Mouse (Mus musculus): Measurements from ENCODE around the gene Nfix. TPM values are rescaled to one million over a fixed set of nuclear protein-coding genes. Genes with fewer than 3 reads are reported as not detected.
A peak's percentile ranks its signal among the peaks of the same experiment; 100 is the strongest.

Gene Nfix
- polyA plus RNA-seq, 1 experiment from 2014 or later = 0.87 TPM

- under 1% methylated on average over 23 of the region's 23 CpGs for WGBS
- Histone ChIP-seq H3K27me3 (ENCODE audit: insufficient read depth, poor library complexity, severe bottlenecking) (no peaks in the 10 kb centered on the region), H3K4me1 (peaks cover 61% of the 10 kb centered on the region), H3K36me3 (no peaks in the 10 kb centered on the region), H3K4me3 (peak overlapping the region; percentile 65), H3K27ac (peak overlapping the region; percentile 95), H3K9me3 (no peaks in the 10 kb centered on the region)
- DNase-seq (ENCODE audit: low spot score) = peak; percentile 94
Observed at GRCm38 (mm10) chr8:84656641-84657126, 143.5 kb downstream of the Nfix start.

GRCm38 (mm10) chr8:84656191-84656525 is 144.0 kb downstream of the Nfix start:
- peak overlapping the region; percentile 95 for H3K27ac ChIP-seq
- H3K27me3 ChIP-seq (ENCODE audit: insufficient read depth, poor library complexity, severe bottlenecking) = no peaks in the 10 kb centered on the region
- H3K9me3 ChIP-seq = no peaks in the 10 kb centered on the region
- no peaks in the 10 kb centered on the region for H3K36me3 ChIP-seq
- H3K4me3 ChIP-seq = peak overlapping the region; percentile 65
- under 1% methylated on average over 10 of the region's 10 CpGs for WGBS
- no peak for DNase-seq (ENCODE audit: low spot score)
- peaks cover 64% of the 10 kb centered on the region for H3K4me1 ChIP-seq

- WGBS = 1% methylated on average over 15 of the region's 15 CpGs
Observed at GRCm38 (mm10) chr8:84655336-84656190, 144.6 kb downstream of the Nfix start.

GRCm38 (mm10) chr8:84654597-84654996 is 145.5 kb downstream of the Nfix start:
- Histone ChIP-seq H3K4me1 (peaks cover 63% of the 10 kb centered on the region), H3K27me3 (ENCODE audit: insufficient read depth, poor library complexity, severe bottlenecking) (no peaks in the 10 kb centered on the region), H3K27ac (peak overlapping the region; percentile 95), H3K36me3 (no peaks in the 10 kb centered on the region), H3K9me3 (no peaks in the 10 kb centered on the region), H3K4me3 (0 out of 2 replicates have a peak overlapping the region, but pooled peaks have one; percentile 65)
- DNase-seq (ENCODE audit: low spot score) = no peak
- 44% methylated on average over 4 of the region's 4 CpGs for WGBS

More at GRCm38 (mm10) chr8:84655336-84656190, 144.6 kb downstream of the Nfix start:
- Histone ChIP-seq H3K4me3 (peak overlapping the region; percentile 65), H3K27me3 (ENCODE audit: insufficient read depth, poor library complexity, severe bottlenecking) (no peaks in the 10 kb centered on the region), H3K4me1 (peaks cover 65% of the 10 kb centered on the region), H3K36me3 (no peaks in the 10 kb centered on the region), H3K27ac (peak overlapping the region; percentile 95), H3K9me3 (no peaks in the 10 kb centered on the region)
- DNase-seq (ENCODE audit: low spot score) = peak; percentile 92

- Histone ChIP-seq H3K4me3 (peak overlapping the region; percentile 17; the same call in 1 of the 2 replicates), H3K36me3 (no peaks in the 10 kb centered on the region), H3K4me1 (peaks cover 56% of the 10 kb centered on the region), H3K27ac (peak overlapping the region; percentile 13; the same call in 1 of the 2 replicates), H3K27me3 (ENCODE audit: insufficient read depth, poor library complexity, severe bottlenecking) (no peaks in the 10 kb centered on the region), H3K9me3 (no peaks in the 10 kb centered on the region)
- no peak for DNase-seq (ENCODE audit: low spot score)
- WGBS = 56% methylated on average over 9 of the region's 9 CpGs
Observed at GRCm38 (mm10) chr8:84653092-84653631, 147.0 kb downstream of the Nfix start.

- 52% methylated on average over 3 of the region's 3 CpGs for WGBS
- peaks cover 44% of the 10 kb centered on the region for H3K4me1 ChIP-seq
- no peaks in the 10 kb centered on the region for H3K36me3 ChIP-seq
- no peaks in the 10 kb centered on the region for H3K9me3 ChIP-seq
- H3K27me3 ChIP-seq (ENCODE audit: insufficient read depth, poor library complexity, severe bottlenecking) = no peaks in the 10 kb centered on the region
- H3K4me3 ChIP-seq = no peak overlapping the region; the same call in 1 of the 2 replicates
- no peak for DNase-seq (ENCODE audit: low spot score)
- H3K27ac ChIP-seq = peak overlapping the region; percentile 79
Observed at GRCm38 (mm10) chr8:84650213-84650612, 149.9 kb downstream of the Nfix start.

Other genes starting within 250 kb of the Nfix start
- 71.6 and 103 TPM in 2 replicates for gene Ier2, start 137.5 kb downstream of the Nfix start, polyA plus RNA-seq (2016; fragmentation: Nextera tagmentation; extraction: Ambion mirVana)
- 59.8 and 64.6 TPM in 2 replicates for gene Trmt1, start 114.0 kb downstream of the Nfix start, polyA plus RNA-seq (2016; fragmentation: Nextera tagmentation; extraction: Ambion mirVana)
- 22.2 and 25.0 TPM in 2 replicates for gene Nacc1, start 112.5 kb downstream of the Nfix start, polyA plus RNA-seq (2016; fragmentation: Nextera tagmentation; extraction: Ambion mirVana)
- gene Lyl1, start 98.9 kb downstream of the Nfix start, polyA plus RNA-seq (2016; fragmentation: Nextera tagmentation; extraction: Ambion mirVana) = 18.5 and 19.3 TPM in 2 replicates
- 2.1 and 3.2 TPM in 2 replicates for gene G430095P16Rik, start 77.3 kb downstream of the Nfix start, polyA plus RNA-seq (2016; fragmentation: Nextera tagmentation; extraction: Ambion mirVana)
- gene Dand5, start 22.5 kb upstream of the Nfix start, polyA plus RNA-seq (2016; fragmentation: Nextera tagmentation; extraction: Ambion mirVana) = 5.3 TPM in 2 replicates
- 57.3 and 60.5 TPM in 2 replicates for gene Gadd45gip1, start 31.2 kb upstream of the Nfix start, polyA plus RNA-seq (2016; fragmentation: Nextera tagmentation; extraction: Ambion mirVana)
- gene Rad23a, start 40.3 kb upstream of the Nfix start, polyA plus RNA-seq (2016; fragmentation: Nextera tagmentation; extraction: Ambion mirVana) = 137 and 154 TPM in 2 replicates
- gene Calr, start 46.6 kb upstream of the Nfix start, polyA plus RNA-seq (2016; fragmentation: Nextera tagmentation; extraction: Ambion mirVana) = 881 and 1,047 TPM in 2 replicates
- 80.8 and 108 TPM in 2 replicates for gene Farsa, start 56.6 kb upstream of the Nfix start, polyA plus RNA-seq (2016; fragmentation: Nextera tagmentation; extraction: Ambion mirVana)
- 51.7 and 64.6 TPM in 2 replicates for gene Syce2, start 71.8 kb upstream of the Nfix start, polyA plus RNA-seq (2016; fragmentation: Nextera tagmentation; extraction: Ambion mirVana)
- gene Gcdh, start 93.6 kb upstream of the Nfix start, polyA plus RNA-seq (2016; fragmentation: Nextera tagmentation; extraction: Ambion mirVana) = 43.8 and 45.3 TPM in 2 replicates
- 54.2 and 54.3 TPM in 2 replicates for gene Klf1, start 101.6 kb upstream of the Nfix start, polyA plus RNA-seq (2016; fragmentation: Nextera tagmentation; extraction: Ambion mirVana)
- gene Dnase2a, start 108.2 kb upstream of the Nfix start, polyA plus RNA-seq (2016; fragmentation: Nextera tagmentation; extraction: Ambion mirVana) = 3.2 and 3.8 TPM in 2 replicates
- gene Mast1, start 137.0 kb upstream of the Nfix start, polyA plus RNA-seq (2016; fragmentation: Nextera tagmentation; extraction: Ambion mirVana) = 0.09 and 0.16 TPM in 2 replicates
- 0.21 and 0.34 TPM in 2 replicates for gene Rtbdn, start 146.6 kb upstream of the Nfix start, polyA plus RNA-seq (2016; fragmentation: Nextera tagmentation; extraction: Ambion mirVana)
- gene Gm49661, start 169.1 kb upstream of the Nfix start, polyA plus RNA-seq (2016; fragmentation: Nextera tagmentation; extraction: Ambion mirVana) = not detected in 2 replicates
- 810 and 835 TPM in 2 replicates for gene Prdx2, start 169.2 kb upstream of the Nfix start, polyA plus RNA-seq (2016; fragmentation: Nextera tagmentation; extraction: Ambion mirVana)
- 104 and 119 TPM in 2 replicates for gene Rnaseh2a, start 169.4 kb upstream of the Nfix start, polyA plus RNA-seq (2016; fragmentation: Nextera tagmentation; extraction: Ambion mirVana)
- gene Junb, start 178.4 kb upstream of the Nfix start, polyA plus RNA-seq (2016; fragmentation: Nextera tagmentation; extraction: Ambion mirVana) = 9.5 and 11.4 TPM in 2 replicates
- 8.4 and 14.7 TPM in 2 replicates for gene Hook2, start 190.3 kb upstream of the Nfix start, polyA plus RNA-seq (2016; fragmentation: Nextera tagmentation; extraction: Ambion mirVana)
- not detected in 2 replicates for gene Best2, start 214.2 kb upstream of the Nfix start, polyA plus RNA-seq (2016; fragmentation: Nextera tagmentation; extraction: Ambion mirVana)
- 149 and 157 TPM in 2 replicates for gene Asna1, start 224.9 kb upstream of the Nfix start, polyA plus RNA-seq (2016; fragmentation: Nextera tagmentation; extraction: Ambion mirVana)
- gene Trir, start 226.5 kb upstream of the Nfix start, polyA plus RNA-seq (2016; fragmentation: Nextera tagmentation; extraction: Ambion mirVana) = 85.6 and 133 TPM in 2 replicates
- gene Tnpo2, start 236.6 kb upstream of the Nfix start, polyA plus RNA-seq (2016; fragmentation: Nextera tagmentation; extraction: Ambion mirVana) = 27.2 and 28.4 TPM in 2 replicates

Measured in heart, embryonic 10.5 days (tissue).